Mouse (Mus musculus): ENCODE data around the gene Asb9. TPM values are rescaled to one million over a fixed set of nuclear protein-coding genes. Genes with fewer than 3 reads are reported as not detected.

Asb9 gene
- polyA plus RNA-seq, 1 experiment from 2014 or later: not detected

Other genes with a start within 250 kb of the Asb9 start
- 1.2 and 1.4 TPM in 2 replicates for gene Bmx, start 248.1 kb upstream of the Asb9 start, polyA plus RNA-seq (2015; fragmentation: Nextera tagmentation; extraction: Ambion mirVana)
- gene Pir, start 237.0 kb upstream of the Asb9 start, polyA plus RNA-seq (2015; fragmentation: Nextera tagmentation; extraction: Ambion mirVana): 14.1 and 16.7 TPM in 2 replicates
- 48.1 and 52.2 TPM in 2 replicates for gene Vegfd, start 132.9 kb upstream of the Asb9 start, polyA plus RNA-seq (2015; fragmentation: Nextera tagmentation; extraction: Ambion mirVana)
- gene Piga, start 86.5 kb upstream of the Asb9 start, polyA plus RNA-seq (2015; fragmentation: Nextera tagmentation; extraction: Ambion mirVana): 18.8 and 19.8 TPM in 2 replicates
- 0.65 and 1.3 TPM in 2 replicates for gene Asb11, start 69.3 kb upstream of the Asb9 start, polyA plus RNA-seq (2015; fragmentation: Nextera tagmentation; extraction: Ambion mirVana)

All from lung, embryonic 15.5 days (tissue).